Comparison of ENCODE assay signal across 7 mouse cellular contexts in the genomic region with DNA sequence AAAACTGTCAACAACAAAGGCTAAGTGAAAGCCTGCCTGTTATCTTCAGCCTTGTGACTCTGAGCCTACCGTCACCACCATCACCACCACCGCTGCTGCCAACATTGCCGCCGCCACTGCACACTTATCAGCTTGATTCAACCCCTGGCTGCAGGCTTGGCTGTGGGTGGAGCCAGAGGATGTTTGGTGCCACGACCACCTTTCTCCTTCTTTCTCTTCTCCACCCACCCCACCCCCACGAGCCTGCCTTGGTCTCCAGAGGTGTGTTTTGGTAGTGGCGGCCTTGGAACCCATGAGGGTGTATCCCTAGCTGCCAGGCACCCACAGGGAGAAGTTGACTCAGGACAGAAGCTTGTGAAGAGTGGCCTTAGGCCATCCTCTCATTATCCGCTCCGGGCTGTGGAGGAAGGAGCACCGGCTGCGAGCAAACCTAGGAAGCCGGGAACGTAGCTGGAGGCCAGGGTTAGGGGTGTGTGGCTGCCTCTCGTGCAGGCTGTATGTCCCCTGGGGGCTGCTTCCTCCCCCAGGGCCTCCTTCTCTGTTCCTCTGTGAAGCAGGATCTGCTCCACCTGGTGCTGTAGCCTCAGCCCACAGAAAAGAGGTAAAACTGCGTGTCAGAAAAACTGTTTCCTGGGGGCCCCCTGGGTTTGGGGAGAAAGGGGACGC. TPM values are rescaled to one million over a fixed set of nuclear protein-coding genes. Genes with fewer than 3 reads are reported as not detected.
A peak's percentile ranks its signal among the peaks of the same experiment; 100 is the strongest.
DNase-seq lines count a peak whose midpoint lies in the region; ATAC-seq lines count a peak whose summit lies in the region.

No protein-coding gene starts in this region.

- H3K27ac ChIP-seq in liver, embryonic 13.5 days, result peak overlapping the region; percentile 40; the same call in 1 of the 2 replicates

- 0 out of 2 replicates have a peak, but pooled peaks have one; percentile 33 for ATAC-seq in liver, embryonic 13.5 days (ENCODE audit: low read depth)

- no peak overlapping the region for H3K4me3 ChIP-seq in liver, embryonic 13.5 days (replicated peaks)

- H3K36me3 ChIP-seq in liver, embryonic 13.5 days, result no peaks in the 10 kb centered on the region

- DNase-seq in spleen, postnatal 36 days (ENCODE audit: low spot score in 2 of 2), result peak; percentile 58 to 66
- no peak for DNase-seq in spleen, postnatal 14 days (ENCODE audit: low spot score in 2 of 2)
- peak; percentile 47 for DNase-seq in heart, adult 8-10 months (ENCODE audit: low spot score)
- no peak for DNase-seq in liver, embryonic 13.5 days
- DNase-seq in thymus, postnatal 4 days, result peak; percentile 77
- DNase-seq in right cerebral cortex, postnatal 14 days, result no peak
- DNase-seq in ovary, postnatal 10 days (ENCODE audit: low spot score), result no peak

- H3K4me1 ChIP-seq in liver, embryonic 13.5 days (replicated peaks), result peaks cover 81% of the 10 kb centered on the region

- H3K9ac ChIP-seq in liver, embryonic 13.5 days, result peak overlapping the region; percentile 2; the same call in 1 of the 2 replicates

- no peaks in the 10 kb centered on the region for H3K9me3 ChIP-seq in liver, embryonic 13.5 days (replicated peaks)

- WGBS in liver, embryonic 13.5 days (ENCODE audit: insufficient replicate concordance), result 39% methylated on average over 16 of the region's 16 CpGs

- H3K27me3 ChIP-seq in liver, embryonic 13.5 days, result no peaks in the 10 kb centered on the region

- peak overlapping the region; percentile 4; the same call in 1 of the 2 replicates for H3K4me2 ChIP-seq in liver, embryonic 13.5 days

RNA-seq across cellular contexts. Expression of a gene that starts 54.9 kb away (rescaled TPM):
- 10 to 100 TPM; 26.2 to 30.4 (median 27.8) TPM for total RNA-seq in heart, adult 8-10 months (2022)
- 2.8 and 3.0 TPM in 2 replicates for polyA plus RNA-seq in liver, embryonic 13.5 days (2015; fragmentation: Nextera tagmentation; extraction: Ambion mirVana)

Comparison
In these comparisons a context has a peak if more than half of its experiments do, and no peak if none do; other contexts are left out.
1. DNase-seq: peak in spleen, postnatal 36 days (2 of 2), heart, adult 8-10 months (single experiment) and thymus, postnatal 4 days (single experiment); none in spleen, postnatal 14 days (0 of 2), liver, embryonic 13.5 days (single experiment), right cerebral cortex, postnatal 14 days (single experiment) and ovary, postnatal 10 days (single experiment).